Mouse (Mus musculus): ENCODE measurements at regions not wholly inside any gene's neighbourhood (a gene's known extent, or its start where the extent isn't known, plus 50 kb on each side); places are given as distances from the start of the nearest gene placed in this dataset.
"Not testable (repeated sequence)": the region's sequence is repeated elsewhere in the genome, so short reads cannot be mapped to it uniquely, and the experiment has no call there.

DNA sequence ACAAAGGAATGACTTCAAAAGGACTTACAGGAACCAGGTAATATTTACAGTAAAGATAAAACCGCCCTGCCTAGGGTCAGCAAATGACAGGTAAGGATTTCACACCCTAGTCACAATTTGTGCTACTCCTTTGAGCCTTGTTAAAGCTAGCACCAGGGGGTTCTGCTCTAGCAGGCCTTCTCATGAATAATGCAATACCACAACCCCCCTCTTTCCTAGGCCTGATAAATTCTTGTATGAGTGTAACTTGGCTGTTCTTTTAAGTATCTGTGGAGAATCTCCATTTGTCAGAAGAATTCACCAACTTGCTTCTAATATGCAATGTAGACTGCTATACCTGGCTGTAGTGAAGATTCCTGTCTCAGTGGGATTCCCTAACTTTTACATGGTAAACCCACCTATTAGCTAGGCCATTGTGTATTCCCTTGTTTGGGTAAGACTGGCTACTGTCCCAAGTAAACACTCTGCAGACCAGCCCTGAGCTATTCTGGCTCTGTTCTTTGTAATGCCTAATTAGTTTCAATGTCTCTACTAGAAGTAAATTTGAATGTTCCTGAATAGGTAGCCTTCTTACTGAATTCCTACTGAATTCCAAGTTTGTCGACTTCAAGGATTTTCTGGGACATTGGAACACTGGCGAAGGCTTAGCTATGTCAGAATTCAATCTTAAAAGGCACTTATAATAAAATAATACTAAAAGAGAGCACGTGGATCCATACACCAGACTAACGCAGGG is 543.4 kb upstream of the Rgmb start:
- ATAC-seq (ENCODE audit: insufficient number of reproducible peaks, insufficient read depth, low FRiP score, low TSS enrichment, low read depth); H3K27me3 ChIP-seq; H3K4me2 ChIP-seq; H3K4me3 ChIP-seq; H3K9ac ChIP-seq; H3K9me3 ChIP-seq; H3K36me3 ChIP-seq; H3K4me1 ChIP-seq; H3K27ac ChIP-seq: not testable (repeated sequence)
- WGBS: 74% methylated on average over 5 of the region's 5 CpGs

DNA sequence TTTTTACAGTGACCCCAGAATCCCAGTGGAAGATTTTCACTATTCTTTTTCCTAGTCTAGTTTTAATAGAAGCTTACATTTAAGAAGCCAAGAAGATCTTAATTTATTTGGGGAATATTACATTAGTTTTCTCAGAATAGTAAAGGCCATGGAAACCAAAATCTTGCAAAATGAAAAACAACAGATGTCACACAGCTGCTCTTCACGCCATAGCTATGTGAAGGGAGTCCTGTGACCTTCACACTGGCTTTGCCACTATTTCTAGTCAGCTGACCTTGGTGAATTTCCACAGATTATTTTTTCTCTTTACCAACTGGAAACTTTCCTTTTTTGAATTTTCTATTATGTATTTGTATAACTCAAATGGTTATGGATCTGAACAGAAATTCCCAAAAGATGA is 542.1 kb upstream of the Rgmb start:
- ATAC-seq (ENCODE audit: insufficient number of reproducible peaks, insufficient read depth, low FRiP score, low TSS enrichment, low read depth): no peak
- no peak overlapping the region for H3K4me3 ChIP-seq
- 64% methylated on average over 1 of the region's 1 CpGs for WGBS
- H3K4me1 ChIP-seq: no peaks in the 10 kb centered on the region
- no peak overlapping the region for H3K27ac ChIP-seq
- no peaks in the 10 kb centered on the region for H3K27me3 ChIP-seq
- no peak overlapping the region for H3K9ac ChIP-seq
- H3K36me3 ChIP-seq: no peaks in the 10 kb centered on the region
- no peak overlapping the region for H3K4me2 ChIP-seq
- no peaks in the 10 kb centered on the region for H3K9me3 ChIP-seq

DNA sequence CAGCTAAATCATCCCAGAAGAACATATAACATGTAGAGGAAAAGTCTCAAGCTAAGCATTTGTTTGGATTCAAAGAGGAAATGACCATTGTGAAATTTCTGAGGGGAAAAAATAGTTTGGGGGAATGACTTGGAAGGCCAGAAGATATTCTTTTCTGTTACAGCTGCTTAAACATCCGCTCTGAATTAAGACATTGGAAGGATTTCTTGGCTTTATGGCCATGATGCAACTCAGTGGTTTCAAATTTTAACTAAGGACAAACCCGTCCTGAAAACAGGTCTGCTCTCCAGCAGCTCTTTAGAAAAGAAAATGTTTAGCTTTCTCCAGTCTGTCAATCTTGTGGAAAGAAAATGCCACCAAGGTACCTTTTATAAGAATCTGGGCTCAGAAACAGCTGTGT is 513.2 kb upstream of the Rgmb start:
- Histone ChIP-seq H3K4me1 (no peaks in the 10 kb centered on the region), H3K27ac (0 out of 2 replicates have a peak overlapping the region, but pooled peaks have one; percentile 11)

DNA sequence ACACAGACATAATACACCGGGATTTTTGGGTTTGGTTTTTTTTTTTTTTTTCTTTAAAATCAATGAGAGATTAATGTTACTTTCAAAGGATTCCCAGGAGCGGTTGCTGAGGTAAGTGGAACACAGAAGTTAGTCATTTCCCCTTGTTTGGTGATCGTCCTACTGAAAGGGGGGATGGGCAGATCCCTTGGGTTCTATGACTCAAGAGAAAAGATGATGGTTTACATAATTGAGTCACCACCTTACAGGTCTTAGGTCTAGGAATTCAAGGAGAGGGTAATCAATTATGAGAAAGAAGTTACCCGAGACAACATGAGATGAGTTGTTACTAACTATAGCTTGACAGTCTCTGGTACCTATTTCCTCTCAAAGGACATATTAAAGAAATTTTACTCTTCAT is 511.9 kb upstream of the Rgmb start:
- no peaks in the 10 kb centered on the region for H3K27me3 ChIP-seq
- no peak overlapping the region for H3K4me2 ChIP-seq
- H3K36me3 ChIP-seq: no peaks in the 10 kb centered on the region
- no peak overlapping the region for H3K9ac ChIP-seq
- H3K4me3 ChIP-seq: no peak overlapping the region
- H3K4me1 ChIP-seq: no peaks in the 10 kb centered on the region
- no peaks in the 10 kb centered on the region for H3K9me3 ChIP-seq
- WGBS: 68% methylated on average over 4 of the region's 4 CpGs
- no peak for ATAC-seq (ENCODE audit: insufficient number of reproducible peaks, insufficient read depth, low FRiP score, low TSS enrichment, low read depth)
- H3K27ac ChIP-seq: no peak overlapping the region

More for the DNA sequence above, 513.2 kb upstream of the Rgmb start:
- Histone ChIP-seq H3K4me2 (no peak overlapping the region), H3K36me3 (no peaks in the 10 kb centered on the region), H3K9ac (no peak overlapping the region), H3K9me3 (no peaks in the 10 kb centered on the region), H3K27me3 (no peaks in the 10 kb centered on the region), H3K4me3 (no peak overlapping the region)
- ATAC-seq (ENCODE audit: insufficient number of reproducible peaks, insufficient read depth, low FRiP score, low TSS enrichment, low read depth): no peak
- 58% methylated on average over 2 of the region's 2 CpGs for WGBS

DNA sequence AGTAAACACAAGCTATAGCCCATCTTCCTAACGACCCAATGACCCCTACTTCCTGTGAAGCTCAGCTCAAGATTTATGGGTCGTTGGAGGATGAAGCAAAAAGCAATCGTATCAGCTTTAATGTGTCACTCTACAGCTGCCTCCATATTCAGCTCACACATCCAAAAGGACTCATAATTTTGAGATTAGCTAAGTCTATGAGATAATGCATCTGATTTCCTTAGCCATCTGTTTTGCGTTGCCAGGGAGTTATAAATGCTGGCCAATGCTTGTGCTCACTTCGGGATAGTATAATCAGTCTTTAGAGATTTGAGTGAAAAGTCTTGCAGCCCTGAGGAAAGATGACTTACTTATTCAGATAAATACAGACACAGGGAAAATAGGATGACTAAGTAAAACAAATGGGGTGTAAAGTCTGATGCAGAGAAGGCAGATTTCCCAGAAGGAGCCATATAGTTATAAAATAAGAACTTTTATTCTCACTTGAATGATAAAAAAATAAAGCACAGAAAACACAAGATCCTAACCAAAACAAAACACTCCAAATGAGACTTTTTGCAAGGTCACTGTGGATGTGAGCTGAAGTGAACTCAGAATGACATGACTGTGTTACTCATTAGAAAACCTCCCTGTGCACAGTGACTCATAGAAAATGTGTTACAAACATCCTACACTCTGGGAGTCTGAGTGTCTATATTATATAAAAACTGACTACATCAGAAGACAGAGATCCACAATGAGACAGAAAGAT is 509.1 kb upstream of the Rgmb start:
- Histone ChIP-seq H3K9ac (no peak overlapping the region), H3K4me3 (no peak overlapping the region), H3K4me2 (no peak overlapping the region), H3K9me3 (no peaks in the 10 kb centered on the region), H3K36me3 (no peaks in the 10 kb centered on the region), H3K27ac (no peak overlapping the region), H3K27me3 (no peaks in the 10 kb centered on the region), H3K4me1 (no peaks in the 10 kb centered on the region)
- 36% methylated on average over 5 of the region's 5 CpGs for WGBS
- no peak for ATAC-seq (ENCODE audit: insufficient number of reproducible peaks, insufficient read depth, low FRiP score, low TSS enrichment, low read depth)

DNA sequence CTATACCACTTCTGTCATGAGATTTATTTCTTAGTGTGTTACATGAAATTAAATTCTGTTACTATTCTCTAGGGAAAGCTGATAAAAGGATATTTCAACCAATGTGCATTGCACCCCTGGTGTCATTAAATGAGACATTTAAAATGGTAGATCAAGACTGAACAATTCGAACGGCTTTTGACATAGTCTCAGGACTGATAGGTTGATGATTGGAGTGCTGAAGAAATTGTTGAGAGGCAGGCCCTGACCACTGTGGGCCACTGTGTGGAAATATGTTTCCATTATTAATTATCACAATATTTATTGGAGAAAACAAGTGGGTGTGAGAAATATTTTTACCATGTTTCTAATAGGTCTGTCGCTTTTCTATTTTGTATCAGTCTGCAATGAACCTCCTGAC is 481.1 kb upstream of the Rgmb start:
- Histone ChIP-seq H3K4me1 (no peaks in the 10 kb centered on the region), H3K27me3 (no peaks in the 10 kb centered on the region), H3K4me3 (no peak overlapping the region), H3K36me3 (no peaks in the 10 kb centered on the region), H3K4me2 (no peak overlapping the region), H3K9ac (no peak overlapping the region), H3K27ac (no peak overlapping the region), H3K9me3 (no peaks in the 10 kb centered on the region)
- WGBS: 85% methylated on average over 3 of the region's 3 CpGs
- ATAC-seq (ENCODE audit: insufficient number of reproducible peaks, insufficient read depth, low FRiP score, low TSS enrichment, low read depth): no peak

DNA sequence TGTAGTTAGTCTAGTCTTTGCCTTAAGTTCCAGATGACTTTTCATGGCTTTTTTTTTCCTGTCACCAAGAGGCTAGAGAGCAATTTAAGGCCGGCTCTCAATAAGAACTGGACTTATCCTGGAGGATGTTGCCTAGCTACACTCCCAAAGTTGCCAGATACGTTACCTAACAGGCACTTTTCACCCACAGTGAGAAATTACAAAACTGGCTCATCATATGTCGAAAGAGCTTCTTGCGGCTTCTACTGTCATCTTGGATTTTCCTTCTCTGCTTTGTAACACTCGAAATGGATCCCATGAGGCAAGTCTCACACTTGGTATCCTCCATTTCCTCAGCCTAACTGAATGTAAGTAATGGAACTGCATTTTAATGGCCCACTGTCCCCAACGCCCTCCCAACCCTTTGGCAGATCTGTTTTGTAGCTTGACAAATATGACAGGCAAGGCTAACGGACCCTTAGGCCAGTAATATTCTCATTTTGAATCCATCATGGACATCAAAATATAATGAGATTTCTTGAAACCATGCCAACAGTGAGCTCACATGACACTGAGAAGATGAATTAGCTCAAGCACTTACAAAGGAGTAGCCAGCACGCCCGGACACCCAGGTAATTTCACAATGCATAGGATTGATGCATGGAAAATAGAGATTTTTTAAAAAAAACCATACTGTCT is 480.5 kb upstream of the Rgmb start:
- no peak for ATAC-seq (ENCODE audit: insufficient number of reproducible peaks, insufficient read depth, low FRiP score, low TSS enrichment, low read depth)
- no peaks in the 10 kb centered on the region for H3K9me3 ChIP-seq

DNA sequence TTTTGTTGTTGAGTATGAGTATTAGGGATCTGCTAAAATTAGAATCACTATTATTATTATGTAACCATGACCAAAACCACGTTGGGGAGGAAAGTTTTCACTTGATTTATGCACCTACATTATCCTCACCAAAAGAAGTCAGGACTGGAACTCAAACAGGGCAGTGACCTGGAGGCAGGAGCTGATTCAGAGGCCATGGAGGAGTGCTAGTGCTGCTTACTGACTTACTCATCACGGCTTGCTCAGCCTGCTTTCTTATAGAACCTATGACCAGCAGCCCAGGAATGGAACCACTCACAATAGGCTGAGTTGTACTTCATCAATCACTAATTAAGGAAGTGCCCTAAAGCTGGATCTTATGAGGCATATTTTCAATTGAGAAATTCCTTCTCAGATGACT is 470.9 kb upstream of the Rgmb start:
- Histone ChIP-seq H3K27ac (no peak overlapping the region), H3K9me3 (no peaks in the 10 kb centered on the region), H3K4me3 (no peak overlapping the region), H3K9ac (no peak overlapping the region), H3K36me3 (no peaks in the 10 kb centered on the region), H3K4me1 (no peaks in the 10 kb centered on the region), H3K4me2 (no peak overlapping the region), H3K27me3 (no peaks in the 10 kb centered on the region)
- no peak for ATAC-seq (ENCODE audit: insufficient number of reproducible peaks, insufficient read depth, low FRiP score, low TSS enrichment, low read depth)
- WGBS: 53% methylated on average over 2 of the region's 2 CpGs

More for the DNA sequence above, 480.5 kb upstream of the Rgmb start:
- H3K4me1 ChIP-seq: no peaks in the 10 kb centered on the region
- no peaks in the 10 kb centered on the region for H3K36me3 ChIP-seq
- H3K9ac ChIP-seq: no peak overlapping the region
- WGBS: 86% methylated on average over 9 of the region's 9 CpGs
- no peak overlapping the region for H3K4me2 ChIP-seq
- H3K27ac ChIP-seq: no peak overlapping the region
- no peak overlapping the region for H3K4me3 ChIP-seq
- H3K27me3 ChIP-seq: no peaks in the 10 kb centered on the region

DNA sequence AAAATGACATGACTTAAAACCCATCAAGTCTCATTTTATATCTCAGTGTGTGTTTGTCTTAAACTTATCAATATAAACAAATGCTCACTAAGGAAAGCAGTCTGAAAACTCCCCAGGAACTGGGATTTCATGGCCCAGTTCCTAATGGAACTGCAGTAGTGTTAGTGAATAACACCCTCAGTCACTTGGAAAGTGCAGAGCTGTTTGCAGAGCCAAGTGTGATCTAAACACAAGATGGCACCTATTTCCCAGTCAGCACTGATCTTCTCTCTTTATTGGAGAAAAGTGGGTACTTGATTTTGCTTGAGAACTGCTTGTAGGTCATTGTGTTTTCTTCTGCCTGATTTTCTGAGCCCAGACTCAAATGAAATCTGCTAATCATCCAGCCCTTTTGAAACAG is 467.7 kb upstream of the Rgmb start:
- no peak overlapping the region for H3K9ac ChIP-seq
- no peak overlapping the region for H3K4me2 ChIP-seq
- H3K36me3 ChIP-seq: no peaks in the 10 kb centered on the region
- H3K9me3 ChIP-seq: no peaks in the 10 kb centered on the region
- no peaks in the 10 kb centered on the region for H3K4me1 ChIP-seq
- no peak overlapping the region for H3K27ac ChIP-seq
- no peak overlapping the region for H3K4me3 ChIP-seq
- no peak for ATAC-seq (ENCODE audit: insufficient number of reproducible peaks, insufficient read depth, low FRiP score, low TSS enrichment, low read depth)
- H3K27me3 ChIP-seq: no peaks in the 10 kb centered on the region
